Mouse (Mus musculus) kidney, embryonic 14.5 days (tissue): Measurements from ENCODE around the gene Actr6. TPM values are rescaled to one million over a fixed set of nuclear protein-coding genes. Genes with fewer than 3 reads are reported as not detected.
A peak's percentile ranks its signal among the peaks of the same experiment; 100 is the strongest.
"Not testable (repeated sequence)": the region's sequence is repeated elsewhere in the genome, so short reads cannot be mapped to it uniquely, and the experiment has no call there.

Experiments
- ATAC-seq: fragments of 200-750 bp; cut with Nextera tagmentation; 2 replicates; pipeline ENCODE4 v1.8.0; 2017; ENCODE audit warnings: moderate number of reproducible peaks, mild to moderate bottlenecking, moderate TSS enrichment, moderate library complexity; ENCODE audit not compliant: low FRiP score, low TSS enrichment
- H3K27ac ChIP-seq: fragments of 300-500 bp; sonication (generic); 2 replicates; pipeline ENCODE4 v1.5.1; 2014; ENCODE audit warnings: low read depth, mild to moderate bottlenecking, low read length, moderate library complexity, mixed read lengths
- H3K27me3 ChIP-seq: fragments of 300-500 bp; sonication (generic); 2 replicates; pipeline ENCODE4 v1.6.1; 2014; ENCODE audit warnings: mild to moderate bottlenecking, low read length; ENCODE audit not compliant: control insufficient read depth, insufficient read depth
- H3K36me3 ChIP-seq: fragments of 300-500 bp; sonication (generic); 2 replicates; pipeline ENCODE4 v1.6.1; 2014; ENCODE audit warnings: low read length, mixed read lengths; ENCODE audit not compliant: control insufficient read depth, insufficient read depth
- H3K4me1 ChIP-seq: fragments of 300-500 bp; sonication (generic); 2 replicates; pipeline ENCODE4 v1.6.1; 2014; ENCODE audit warnings: low read length, mixed read lengths; ENCODE audit not compliant: control insufficient read depth, insufficient read depth
- H3K4me2 ChIP-seq: fragments of 300-500 bp; sonication (generic); replicated peaks from 2 replicates; pipeline ENCODE4 v1.6.1; 2014; ENCODE audit warnings: low read depth, mild to moderate bottlenecking, low read length
- H3K4me3 ChIP-seq: fragments of 300-500 bp; sonication (generic); 2 replicates; pipeline ENCODE4 v1.5.1; 2014; ENCODE audit warnings: mild to moderate bottlenecking, low read length
- H3K9ac ChIP-seq: fragments of 300-500 bp; sonication (generic); 2 replicates; pipeline ENCODE4 v1.6.1; 2014; ENCODE audit warnings: low read depth, mild to moderate bottlenecking, low read length, moderate library complexity
- H3K9me3 ChIP-seq: fragments of 300-500 bp; sonication (generic); 2 replicates; pipeline ENCODE4 v1.6.1; 2016; ENCODE audit warnings: low read length; ENCODE audit not compliant: control insufficient read depth
- WGBS: fragments of 180-500 bp; shearing (Covaris S2); extraction: QIAGEN DNeasy Blood & Tissue Kit; methylation state at CpG from one replicate; pipeline ENCODE4 v1.1.7; 2014; 5-methylcytosine and 5-hydroxymethylcytosine counted together
- polyA plus RNA-seq: library from polyadenylated mRNA; unstranded; fragments of >200 nt; fragmentation: Nextera tagmentation; extraction: Ambion mirVana; gene quantifications from 2 replicates; pipeline ENCODE4 v1.2.1, GENCODE M21; 2014

Gene Actr6
- polyA plus RNA-seq, 1 experiment from 2014 or later: 36.3 TPM

DNA sequence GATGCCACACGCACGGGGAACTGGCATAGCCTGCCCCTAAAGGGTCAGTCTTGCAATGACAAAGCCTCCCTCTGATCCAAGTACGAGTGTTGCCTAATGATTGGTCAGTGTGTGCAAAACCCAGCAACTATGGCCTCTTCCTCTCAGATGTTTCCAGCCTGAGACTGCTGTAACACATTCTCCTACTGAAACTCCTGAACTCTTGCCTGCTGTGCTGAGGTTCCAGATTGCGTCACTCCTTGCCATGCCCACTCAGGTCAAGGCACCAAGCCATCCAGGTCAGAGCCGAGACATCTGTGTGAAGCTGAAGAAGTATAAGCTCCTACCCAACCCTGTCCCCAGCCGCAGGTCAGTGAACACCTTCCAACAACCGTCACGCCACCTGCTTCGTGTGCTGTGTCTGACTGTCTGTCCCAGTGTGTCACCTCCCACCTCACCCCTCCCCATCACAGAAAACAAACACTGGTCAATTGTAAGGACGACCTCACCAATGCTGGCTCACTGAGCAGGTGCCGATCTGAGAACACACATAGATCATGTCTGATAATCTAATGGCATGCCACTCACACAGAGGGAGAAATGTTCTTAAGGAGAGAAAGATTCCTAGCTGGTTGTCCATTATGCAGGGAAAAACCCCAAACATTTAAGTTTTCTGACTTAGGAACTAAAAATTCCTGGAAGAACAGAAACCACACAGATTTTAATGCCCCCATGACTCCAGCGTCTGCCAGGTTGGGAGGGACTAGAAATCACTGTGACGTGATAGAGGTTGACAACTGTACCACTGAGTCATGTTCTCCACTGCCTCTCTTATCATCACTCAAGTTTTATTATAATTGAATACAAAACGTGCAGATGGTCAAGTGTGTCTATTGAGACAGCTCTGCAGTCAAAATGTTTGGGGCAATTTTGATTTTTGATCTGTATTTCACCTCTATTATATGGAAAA lies 9.6 kb downstream of the Actr6 start:
- Histone ChIP-seq H3K9ac (no peak overlapping the region), H3K4me1 (no peaks in the 10 kb centered on the region), H3K9me3 (no peaks in the 10 kb centered on the region), H3K4me2 (no peak overlapping the region), H3K27me3 (no peaks in the 10 kb centered on the region), H3K4me3 (no peak overlapping the region), H3K27ac (no peak overlapping the region), H3K36me3 (peaks cover 35% of the 10 kb centered on the region)
- ATAC-seq: 0 out of 2 replicates have a peak, but pooled peaks have one; percentile 24
- 78% methylated on average over 14 of the region's 14 CpGs for WGBS

DNA sequence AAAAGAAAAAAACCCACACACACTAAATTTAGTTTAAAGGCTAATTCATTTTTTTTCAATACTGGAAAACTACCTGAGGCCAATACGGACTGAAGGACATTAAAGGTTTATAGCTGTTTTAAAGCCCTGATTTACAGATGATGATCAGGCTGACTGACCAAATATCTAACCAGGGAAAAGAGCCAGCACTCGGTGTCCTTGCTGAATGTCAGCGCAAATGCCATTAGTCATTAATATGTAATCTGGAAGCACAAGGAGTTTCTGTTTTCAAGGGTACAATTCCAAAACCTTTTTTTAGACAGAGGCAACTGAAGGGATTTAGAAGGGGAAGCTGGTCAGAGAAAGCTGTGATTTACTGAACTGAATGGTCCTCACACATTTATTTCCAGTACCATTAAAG lies 11.3 kb downstream of the Actr6 start:
- Histone ChIP-seq H3K4me1 (no peaks in the 10 kb centered on the region), H3K4me2 (no peak overlapping the region), H3K27ac (no peak overlapping the region), H3K36me3 (peaks cover 28% of the 10 kb centered on the region), H3K9ac (no peak overlapping the region), H3K9me3 (no peaks in the 10 kb centered on the region), H3K27me3 (no peaks in the 10 kb centered on the region), H3K4me3 (no peak overlapping the region)
- no peak for ATAC-seq
- WGBS: 77% methylated on average over 3 of the region's 3 CpGs

DNA sequence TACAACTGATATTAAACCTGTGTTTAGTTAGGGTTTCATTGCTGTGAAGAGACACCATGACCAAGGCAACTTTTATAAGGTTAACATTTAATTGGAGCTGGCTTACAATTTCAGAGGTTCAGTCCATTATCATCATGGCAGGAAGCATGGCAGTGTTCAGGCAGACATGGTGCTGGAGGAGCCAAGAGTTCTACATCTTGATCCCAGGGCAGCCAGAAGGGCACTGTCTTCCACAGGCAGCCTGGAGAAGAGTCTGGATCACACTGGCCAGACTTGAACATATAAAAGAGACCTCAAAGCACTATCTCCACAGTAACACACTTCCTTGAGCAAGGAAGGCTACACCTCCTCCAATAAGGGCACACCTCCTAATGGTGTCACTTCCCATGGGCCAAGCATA lies 11.8 kb downstream of the Actr6 start:
- H3K4me1 ChIP-seq: no peaks in the 10 kb centered on the region
- peaks cover 29% of the 10 kb centered on the region for H3K36me3 ChIP-seq
- no peaks in the 10 kb centered on the region for H3K27me3 ChIP-seq
- H3K9ac ChIP-seq: no peak overlapping the region
- no peak overlapping the region for H3K4me3 ChIP-seq
- ATAC-seq: no peak
- H3K27ac ChIP-seq: no peak overlapping the region
- no peak overlapping the region for H3K4me2 ChIP-seq
- H3K9me3 ChIP-seq: no peaks in the 10 kb centered on the region

DNA sequence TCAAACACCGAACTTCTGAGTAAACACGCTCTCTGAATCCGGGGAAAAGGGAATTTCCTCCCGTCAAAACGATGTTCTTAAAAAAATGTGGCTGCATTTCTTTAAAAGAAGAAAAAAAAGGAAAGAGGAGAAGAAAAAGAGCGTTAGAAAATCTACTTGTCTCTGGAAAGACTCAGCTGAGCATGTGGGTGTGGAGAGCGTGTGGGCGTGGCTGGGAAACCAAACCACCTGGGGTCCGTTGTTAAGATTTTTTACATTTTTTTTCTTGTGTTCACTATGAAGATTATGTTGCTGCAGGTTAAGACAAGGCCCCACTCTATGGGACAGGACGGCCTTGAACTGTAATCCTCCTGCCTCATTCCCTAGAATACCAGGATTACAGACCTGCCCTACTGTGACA lies 17.2 kb downstream of the Actr6 start:
- 89% methylated on average over 10 of the region's 10 CpGs for WGBS
- Histone ChIP-seq H3K27ac (no peak overlapping the region), H3K4me3 (no peak overlapping the region), H3K36me3 (peaks cover 42% of the 10 kb centered on the region; the same call in 1 of the 2 replicates), H3K27me3 (no peaks in the 10 kb centered on the region), H3K9ac (no peak overlapping the region), H3K4me2 (no peak overlapping the region), H3K4me1 (no peaks in the 10 kb centered on the region), H3K9me3 (no peaks in the 10 kb centered on the region)
- ATAC-seq: no peak

DNA sequence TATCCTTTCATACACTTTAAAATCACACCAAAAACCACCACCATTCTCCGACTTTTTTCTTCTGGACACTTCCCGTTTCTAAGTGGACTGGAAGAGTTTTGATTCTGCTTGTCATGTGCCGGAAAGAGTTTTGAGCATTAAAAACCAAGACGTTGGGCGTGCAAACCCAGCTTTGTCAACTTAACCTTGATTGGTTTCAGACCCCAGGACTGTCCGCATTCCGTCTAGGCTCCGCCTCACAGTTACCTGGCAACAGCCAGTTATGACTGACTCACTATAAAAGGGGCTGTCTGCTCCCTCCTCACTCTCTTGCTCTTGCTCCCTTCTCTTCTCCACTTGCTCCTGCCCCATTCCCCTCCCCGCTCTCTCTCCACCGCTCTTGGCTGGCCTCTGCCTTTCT lies 23.4 kb downstream of the Actr6 start:
- H3K36me3 ChIP-seq: peaks cover 16% of the 10 kb centered on the region; the same call in 1 of the 2 replicates
- no peaks in the 10 kb centered on the region for H3K4me1 ChIP-seq
- no peak overlapping the region for H3K4me3 ChIP-seq
- WGBS: 33% methylated on average over 10 of the region's 10 CpGs
- ATAC-seq: peak; percentile 62; the same call in 1 of the 2 replicates
- no peaks in the 10 kb centered on the region for H3K9me3 ChIP-seq
- H3K27me3 ChIP-seq: no peaks in the 10 kb centered on the region
- no peak overlapping the region for H3K27ac ChIP-seq
- H3K4me2 ChIP-seq: peak overlapping the region; percentile 29
- no peak overlapping the region for H3K9ac ChIP-seq

DNA sequence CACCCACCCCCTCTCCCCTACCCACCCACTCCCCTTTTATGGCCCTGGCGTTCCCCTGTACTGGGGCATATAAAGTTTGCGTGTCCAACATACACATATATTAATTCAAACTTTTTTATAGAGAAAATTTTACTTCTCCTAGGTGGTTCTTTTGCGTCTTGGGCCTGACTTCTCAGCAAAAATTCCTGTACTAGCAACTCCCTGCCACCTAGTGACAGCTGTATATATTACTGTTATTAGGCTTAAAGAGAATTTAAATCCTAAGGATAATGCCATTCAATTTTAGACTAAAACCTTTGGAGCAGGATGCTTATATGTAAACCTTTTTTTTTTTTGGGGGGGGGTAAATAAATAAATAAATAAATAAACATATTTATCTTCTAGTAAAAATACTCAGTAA lies 24.7 kb downstream of the Actr6 start:
- no peak overlapping the region for H3K27ac ChIP-seq
- H3K9me3 ChIP-seq: no peaks in the 10 kb centered on the region
- WGBS: 79% methylated on average over 3 of the region's 3 CpGs
- no peaks in the 10 kb centered on the region for H3K27me3 ChIP-seq
- H3K4me2 ChIP-seq: no peak overlapping the region
- no peak for ATAC-seq
- peaks cover 5% of the 10 kb centered on the region; the same call in 1 of the 2 replicates for H3K36me3 ChIP-seq
- no peak overlapping the region for H3K9ac ChIP-seq
- no peaks in the 10 kb centered on the region for H3K4me1 ChIP-seq
- H3K4me3 ChIP-seq: no peak overlapping the region

DNA sequence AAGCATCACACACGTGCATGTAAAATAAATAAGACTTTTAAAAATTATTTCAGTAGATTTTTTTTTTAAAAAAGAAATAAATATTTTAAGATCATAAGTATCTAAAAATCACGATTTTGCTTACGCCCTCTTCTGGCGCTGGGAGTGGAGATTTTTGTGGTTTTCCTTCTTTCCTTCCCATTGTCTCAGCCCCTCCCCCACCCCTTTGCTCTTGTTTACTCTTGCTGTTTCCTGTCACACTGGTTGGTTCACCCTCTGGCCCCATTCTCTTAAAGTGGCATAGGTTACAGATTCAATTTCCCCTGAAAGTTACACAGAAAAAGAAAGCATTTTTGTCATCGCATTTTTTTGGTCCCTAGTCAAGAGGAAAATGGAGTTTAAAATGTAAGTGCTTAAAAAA lies 29.1 kb downstream of the Actr6 start:
- Histone ChIP-seq H3K9me3 (no peaks in the 10 kb centered on the region), H3K4me3 (no peak overlapping the region), H3K27me3 (no peaks in the 10 kb centered on the region), H3K4me1 (no peaks in the 10 kb centered on the region), H3K36me3 (no peaks in the 10 kb centered on the region), H3K27ac (no peak overlapping the region), H3K9ac (no peak overlapping the region), H3K4me2 (no peak overlapping the region)
- ATAC-seq: no peak
- 52% methylated on average over 5 of the region's 5 CpGs for WGBS

DNA sequence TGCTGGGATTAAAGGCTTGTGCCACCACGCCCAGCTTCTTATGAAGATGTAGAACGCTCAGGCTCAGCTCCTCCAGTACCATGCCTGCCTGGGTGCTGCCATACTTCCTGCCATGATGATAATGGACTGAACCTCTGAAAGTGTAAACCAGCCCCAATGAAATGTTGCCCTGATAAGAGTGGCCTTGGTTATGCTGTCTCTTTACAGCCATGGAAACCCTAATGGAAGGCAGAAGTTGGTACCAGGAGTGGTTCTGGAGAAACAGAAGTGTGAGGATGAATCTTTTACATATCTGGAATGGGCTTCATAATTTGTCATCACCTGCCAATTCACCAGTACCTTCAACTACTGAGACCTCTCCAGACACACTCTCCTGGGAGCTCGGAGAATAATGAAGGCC lies 34.1 kb downstream of the Actr6 start:
- 89% methylated on average over 3 of the region's 3 CpGs for WGBS
- Histone ChIP-seq H3K9ac (no peak overlapping the region), H3K27me3 (no peaks in the 10 kb centered on the region), H3K9me3 (no peaks in the 10 kb centered on the region), H3K4me2 (no peak overlapping the region), H3K4me3 (no peak overlapping the region), H3K36me3 (no peaks in the 10 kb centered on the region), H3K27ac (no peak overlapping the region), H3K4me1 (no peaks in the 10 kb centered on the region)
- ATAC-seq: no peak

DNA sequence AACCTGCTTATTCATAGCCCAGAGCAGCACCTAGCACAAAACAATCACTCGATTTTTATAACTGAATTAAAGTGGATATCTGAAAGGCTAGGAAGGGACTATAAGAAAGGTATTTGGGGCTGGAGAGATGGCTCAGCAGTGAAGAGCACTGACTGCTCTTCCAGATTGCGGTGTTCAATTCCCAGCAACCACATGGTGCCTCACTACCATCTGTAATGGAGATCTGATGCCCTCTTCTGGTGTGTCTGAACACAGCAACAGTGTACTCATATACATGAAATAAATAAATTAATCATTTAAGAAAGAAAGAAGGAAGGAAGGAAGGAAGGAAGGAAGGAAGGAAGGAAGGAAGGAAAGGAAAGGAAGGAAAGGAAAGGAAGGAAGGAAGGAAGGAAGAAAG lies 35.8 kb downstream of the Actr6 start:
- not testable (repeated sequence) for H3K4me3 ChIP-seq, H3K36me3 ChIP-seq, H3K4me2 ChIP-seq, H3K4me1 ChIP-seq, H3K27ac ChIP-seq, ATAC-seq, H3K27me3 ChIP-seq, H3K9ac ChIP-seq, H3K9me3 ChIP-seq
- WGBS: 70% methylated on average over 2 of the region's 2 CpGs
